Mouse (Mus musculus) testis, adult 2 months (tissue): ENCODE data around the gene Nck2.

Source experiments
- CTCF ChIP-seq: fragments of 200-500 bp; IDR thresholded peaks from 2 replicates; pipeline ENCODE4 v1.5.1; 2012; ENCODE audit warnings: low read depth, mild to moderate bottlenecking, inconsistent platforms, low read length, moderate library complexity; ENCODE audit not compliant: control insufficient read depth, insufficient read depth, insufficient replicate concordance
- POLR2A ChIP-seq: fragments of 200-500 bp; IDR thresholded peaks from 2 replicates; pipeline ENCODE4 v1.6.1; 2012; ENCODE audit warnings: low read depth, mild to moderate bottlenecking, inconsistent platforms, low read length, moderate library complexity; ENCODE audit not compliant: control insufficient read depth

- TF ChIP-seq CTCF: no peak
- TF ChIP-seq POLR2A: no peak
Measured at GRCm38 (mm10) chr1:43426526-43426925, 17.9 kb upstream of the Nck2 start.
